Mouse (Mus musculus) CD4-positive, CD25-positive, alpha-beta regulatory T cell, adult 4 months (primary cell): ENCODE measurements around the gene Gm7951. TPM values are rescaled to one million over a fixed set of nuclear protein-coding genes. Genes with fewer than 3 reads are reported as not detected.
"Not testable (repeated sequence)": the region's sequence is repeated elsewhere in the genome, so short reads cannot be mapped to it uniquely, and the experiment has no call there.

Source experiments
- ATAC-seq: one replicate; pipeline ENCODE4 v1.8.0; 2017
- polyA plus RNA-seq, 2 experiments: library from polyadenylated mRNA; unstranded; fragments of 100-300 nt; shearing (Covaris generic); gene quantifications; one replicate each; pipeline ENCODE4 v1.2.1; 2017

Gene Gm7951
- polyA plus RNA-seq, result not detected

- ATAC-seq, result not testable (repeated sequence)
These were observed at the start of gene Gm7951 for GRCm38 (mm10) chr14:42117269-42117668. TSS of gene Gm7951 (minus strand) at chr14:42117369.

- not testable (repeated sequence) for ATAC-seq
These were observed 45.4 kb upstream of the Gm7951 start, which contains the start of gene Gm17027 for GRCm38 (mm10) chr14:42162522-42162921. TSS of gene Gm17027 (minus strand) at chr14:42162622.

- ATAC-seq, result not testable (repeated sequence)
These were observed 17.4 kb upstream of the Gm7951 start for GRCm38 (mm10) chr14:42134571-42134970.

GRCm38 (mm10) chr14:42133806-42134205 lies 16.6 kb upstream of the Gm7951 start:
- not testable (repeated sequence) for ATAC-seq

Other genes with a start within 250 kb of the Gm7951 start
- gene Gm7980, start 210.1 kb downstream of the Gm7951 start, polyA plus RNA-seq, result not detected
- not detected for gene 1700049E17Rik1, start 192.4 kb downstream of the Gm7951 start, polyA plus RNA-seq
- gene 1700024B05Rik, start 173.4 kb downstream of the Gm7951 start, polyA plus RNA-seq, result not detected
- not detected for gene Gm6401, start 149.4 kb downstream of the Gm7951 start, polyA plus RNA-seq
- gene Gm3543, start 134.0 kb downstream of the Gm7951 start, polyA plus RNA-seq, result not detected
- not detected for gene Gm17027, start 45.3 kb upstream of the Gm7951 start, polyA plus RNA-seq
- not detected for gene Gm3573, start 73.4 kb upstream of the Gm7951 start, polyA plus RNA-seq
- not detected for gene Gm17026, start 142.7 kb upstream of the Gm7951 start, polyA plus RNA-seq
- not detected for gene Gm9611, start 180.0 kb upstream of the Gm7951 start, polyA plus RNA-seq
- gene Gm7995, start 192.8 kb upstream of the Gm7951 start, polyA plus RNA-seq, result not detected